Mouse (Mus musculus) neural tube, embryonic 12.5 days (tissue): ENCODE measurements around the gene Dnajc5. TPM values are rescaled to one million over a fixed set of nuclear protein-coding genes. Genes with fewer than 3 reads are reported as not detected.

Experiments used
- ATAC-seq: fragments of 200-750 bp; cut with Nextera tagmentation; 2 replicates; pipeline ENCODE4 v1.8.0; 2017; ENCODE audit warnings: low read depth, mild to moderate bottlenecking, moderate TSS enrichment, moderate library complexity; ENCODE audit not compliant: low FRiP score
- H3K27ac ChIP-seq: fragments of 300-500 bp; sonication (generic); 2 replicates; pipeline ENCODE4 v1.5.1; 2016
- H3K27me3 ChIP-seq: fragments of 300-500 bp; sonication (generic); replicated peaks from 2 replicates; pipeline ENCODE4 v1.6.1; 2016; ENCODE audit warnings: mild to moderate bottlenecking
- H3K36me3 ChIP-seq: fragments of 300-500 bp; sonication (generic); 2 replicates; pipeline ENCODE4 v1.6.1; 2016; ENCODE audit warnings: mild to moderate bottlenecking
- H3K4me1 ChIP-seq: fragments of 300-500 bp; sonication (generic); 2 replicates; pipeline ENCODE4 v1.6.1; 2016
- H3K4me2 ChIP-seq: fragments of 300-500 bp; sonication (generic); replicated peaks from 2 replicates; pipeline ENCODE4 v1.6.1; 2016; ENCODE audit warnings: mild to moderate bottlenecking
- H3K4me3 ChIP-seq: fragments of 300-500 bp; sonication (generic); 2 replicates; pipeline ENCODE4 v1.5.1; 2016
- H3K9ac ChIP-seq: fragments of 300-500 bp; sonication (generic); 2 replicates; pipeline ENCODE4 v1.6.1; 2016; ENCODE audit warnings: mild to moderate bottlenecking
- H3K9me3 ChIP-seq: fragments of 300-500 bp; sonication (generic); 2 replicates; pipeline ENCODE4 v1.6.1; 2016; ENCODE audit warnings: mild to moderate bottlenecking
- WGBS: fragments of 180-500 bp; shearing (Covaris S2); methylation state at CpG from one replicate; pipeline ENCODE4 v1.1.7; 2016; 5-methylcytosine and 5-hydroxymethylcytosine counted together
- polyA plus RNA-seq: library from polyadenylated mRNA; unstranded; fragments of >200 nt; fragmentation: Nextera tagmentation; extraction: Ambion mirVana; gene quantifications from 2 replicates; pipeline ENCODE4 v1.2.1, GENCODE M21; 2016

The Dnajc5 gene
- 141 and 147 TPM in 2 replicates for polyA plus RNA-seq

- peak; percentile 96 for ATAC-seq
- Histone ChIP-seq H3K9ac (peak within 1 kb of the TSS; percentile 92), H3K36me3 (peaks cover 19% of the 10 kb centered on the region), H3K27ac (peak within 1 kb of the TSS; percentile 98), H3K27me3 (no peaks in the 10 kb centered on the region), H3K4me2 (peak within 1 kb of the TSS; percentile 62), H3K4me1 (peaks cover 24% of the 10 kb centered on the region), H3K4me3 (peak within 1 kb of the TSS; percentile 96), H3K9me3 (no peaks in the 10 kb centered on the region)
- under 1% methylated on average over 74 of the region's 74 CpGs for WGBS
Observed at GRCm38 (mm10) chr2:181520118-181520935, at the start of gene Dnajc5. Gene Dnajc5 (plus strand): TSS chr2:181520485.

- no peaks in the 10 kb centered on the region for H3K27me3 ChIP-seq
- H3K9me3 ChIP-seq = no peaks in the 10 kb centered on the region
- H3K4me3 ChIP-seq = no peak overlapping the region
- no peaks in the 10 kb centered on the region for H3K4me1 ChIP-seq
- H3K36me3 ChIP-seq = no peaks in the 10 kb centered on the region
- no peak for ATAC-seq
- H3K9ac ChIP-seq = no peak overlapping the region
- no peak overlapping the region for H3K4me2 ChIP-seq
- 58% methylated on average over 5 of the region's 5 CpGs for whole genome bisulfite sequencing
- H3K27ac ChIP-seq = no peak overlapping the region
Observed at GRCm38 (mm10) chr2:181471246-181471645, 49.0 kb upstream of the Dnajc5 start.

- Histone ChIP-seq H3K4me2 (no peak overlapping the region), H3K4me1 (no peaks in the 10 kb centered on the region), H3K9ac (no peak overlapping the region), H3K9me3 (no peaks in the 10 kb centered on the region), H3K36me3 (no peaks in the 10 kb centered on the region), H3K27ac (no peak overlapping the region), H3K4me3 (no peak overlapping the region), H3K27me3 (no peaks in the 10 kb centered on the region)
- no peak for ATAC-seq
- 81% methylated on average over 1 of the region's 1 CpGs for WGBS
Observed at GRCm38 (mm10) chr2:181472256-181472827, 47.9 kb upstream of the Dnajc5 start.

GRCm38 (mm10) chr2:181483120-181483519 lies 37.2 kb upstream of the Dnajc5 start:
- no peak overlapping the region for H3K4me3 ChIP-seq
- H3K27me3 ChIP-seq = no peaks in the 10 kb centered on the region
- no peaks in the 10 kb centered on the region for H3K9me3 ChIP-seq
- H3K4me1 ChIP-seq = peaks cover 14% of the 10 kb centered on the region
- ATAC-seq = no peak
- H3K9ac ChIP-seq = no peak overlapping the region; the same call in 1 of the 2 replicates
- no peaks in the 10 kb centered on the region for H3K36me3 ChIP-seq
- no peak overlapping the region for H3K4me2 ChIP-seq
- no peak overlapping the region for H3K27ac ChIP-seq
- WGBS = 49% methylated on average over 2 of the region's 2 CpGs

GRCm38 (mm10) chr2:181483562-181484318 lies 36.5 kb upstream of the Dnajc5 start:
- Histone ChIP-seq H3K9ac (no peak overlapping the region; the same call in 1 of the 2 replicates), H3K27me3 (no peaks in the 10 kb centered on the region), H3K27ac (no peak overlapping the region), H3K36me3 (no peaks in the 10 kb centered on the region), H3K4me1 (peaks cover 14% of the 10 kb centered on the region), H3K9me3 (no peaks in the 10 kb centered on the region), H3K4me3 (no peak overlapping the region), H3K4me2 (no peak overlapping the region)
- WGBS = 43% methylated on average over 7 of the region's 7 CpGs
- ATAC-seq = no peak

- peaks cover 14% of the 10 kb centered on the region for H3K4me1 ChIP-seq
- H3K36me3 ChIP-seq = no peaks in the 10 kb centered on the region
- no peak overlapping the region for H3K4me3 ChIP-seq
- H3K9ac ChIP-seq = no peak overlapping the region
- H3K27me3 ChIP-seq = no peaks in the 10 kb centered on the region
- no peaks in the 10 kb centered on the region for H3K9me3 ChIP-seq
- H3K4me2 ChIP-seq = no peak overlapping the region
- no peak for ATAC-seq
- 79% methylated on average over 6 of the region's 6 CpGs for WGBS
- no peak overlapping the region for H3K27ac ChIP-seq
Observed at GRCm38 (mm10) chr2:181484456-181485233, 35.6 kb upstream of the Dnajc5 start.

- no peak overlapping the region for H3K27ac ChIP-seq
- H3K9me3 ChIP-seq = no peaks in the 10 kb centered on the region
- no peaks in the 10 kb centered on the region for H3K36me3 ChIP-seq
- no peak for ATAC-seq
- no peak overlapping the region for H3K9ac ChIP-seq
- no peaks in the 10 kb centered on the region for H3K27me3 ChIP-seq
- no peak overlapping the region for H3K4me3 ChIP-seq
- peaks cover 14% of the 10 kb centered on the region for H3K4me1 ChIP-seq
- H3K4me2 ChIP-seq = no peak overlapping the region
- WGBS = 13% methylated on average over 1 of the region's 1 CpGs
Observed at GRCm38 (mm10) chr2:181485741-181486140, 34.5 kb upstream of the Dnajc5 start.

GRCm38 (mm10) chr2:181487338-181488277 lies 32.7 kb upstream of the Dnajc5 start:
- no peaks in the 10 kb centered on the region for H3K9me3 ChIP-seq
- ATAC-seq = 0 out of 2 replicates have a peak, but pooled peaks have one; percentile 37
- H3K27me3 ChIP-seq = no peaks in the 10 kb centered on the region
- 26% methylated on average over 5 of the region's 5 CpGs for WGBS
- peak overlapping the region; percentile 42; the same call in 1 of the 2 replicates for H3K27ac ChIP-seq
- H3K4me1 ChIP-seq = peaks cover 14% of the 10 kb centered on the region
- H3K4me3 ChIP-seq = no peak overlapping the region
- no peaks in the 10 kb centered on the region for H3K36me3 ChIP-seq
- H3K9ac ChIP-seq = no peak overlapping the region
- peak overlapping the region; percentile 12; the same call in 1 of the 2 replicates for H3K4me2 ChIP-seq

GRCm38 (mm10) chr2:181491432-181492205 lies 28.7 kb upstream of the Dnajc5 start:
- Histone ChIP-seq H3K4me1 (peaks cover 14% of the 10 kb centered on the region), H3K9ac (no peak overlapping the region), H3K27ac (no peak overlapping the region), H3K9me3 (no peaks in the 10 kb centered on the region), H3K27me3 (no peaks in the 10 kb centered on the region; the same call in 1 of the 2 replicates), H3K36me3 (no peaks in the 10 kb centered on the region), H3K4me3 (no peak overlapping the region), H3K4me2 (no peak overlapping the region)
- ATAC-seq = no peak
- 24% methylated on average over 7 of the region's 7 CpGs for WGBS

- H3K4me2 ChIP-seq = no peak overlapping the region
- no peak for ATAC-seq
- no peaks in the 10 kb centered on the region for H3K36me3 ChIP-seq
- H3K4me1 ChIP-seq = peaks cover 8% of the 10 kb centered on the region
- H3K9me3 ChIP-seq = no peaks in the 10 kb centered on the region
- WGBS = 55% methylated on average over 3 of the region's 3 CpGs
- H3K27me3 ChIP-seq = no peaks in the 10 kb centered on the region; the same call in 1 of the 2 replicates
- no peak overlapping the region for H3K4me3 ChIP-seq
- no peak overlapping the region for H3K9ac ChIP-seq
- H3K27ac ChIP-seq = no peak overlapping the region
Observed at GRCm38 (mm10) chr2:181492206-181492605, 28.1 kb upstream of the Dnajc5 start.
